Mouse (Mus musculus) G1E (cell line): ENCODE measurements around the gene E2f8.

Experiments
- CTCF ChIP-seq: IDR thresholded peaks from 2 replicates; pipeline ENCODE4 v1.5.1; 2012; ENCODE audit warnings: low read depth, low read length, inconsistent platforms, mixed read lengths
- GATA1 ChIP-seq: IDR thresholded peaks from 2 replicates; pipeline ENCODE4 v1.6.1; 2012; ENCODE audit warnings: borderline replicate concordance, low read length, inconsistent platforms, mixed read lengths
- TAL1 ChIP-seq: conservative IDR thresholded peaks from 2 replicates; pipeline ENCODE4 v1.6.1; 2012; ENCODE audit warnings: low read depth, low read length, inconsistent platforms, mixed read lengths

DNA sequence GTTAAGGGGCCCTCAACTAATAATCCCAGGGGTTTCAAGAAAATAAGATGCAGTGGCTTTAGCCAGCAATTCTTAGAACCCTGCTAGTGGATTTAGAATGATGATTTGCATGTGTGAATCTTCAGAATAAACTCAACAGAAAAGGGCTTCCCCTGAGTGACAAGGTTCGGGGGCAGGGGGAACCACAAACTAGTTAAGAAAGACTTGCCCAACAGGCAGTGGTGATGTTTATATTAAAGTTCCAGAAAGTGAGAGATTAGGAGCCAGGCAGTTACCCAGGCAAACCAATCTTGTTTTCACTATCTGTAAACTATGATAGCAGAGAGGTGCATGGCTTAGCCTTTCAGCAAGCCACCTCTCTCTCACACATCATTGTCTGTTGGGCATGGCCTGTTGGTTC is 48.7 kb downstream of the E2f8 start:
- no peak for TF ChIP-seq CTCF
- no peak for TF ChIP-seq TAL1
- no peak for TF ChIP-seq GATA1
